Mouse (Mus musculus) T-helper 1 cell (primary cell): ENCODE measurements around the gene Nipbl.

Experiments used
- in situ Hi-C: fragments of 300-600 bp; cut with MboI, MseI; formaldehyde crosslinking; loops from one replicate; pipeline ENCODE4 v1.15.1; 2025; ENCODE audit warnings: high pct_unique_total_duplicates

Gene Nipbl

DNA sequence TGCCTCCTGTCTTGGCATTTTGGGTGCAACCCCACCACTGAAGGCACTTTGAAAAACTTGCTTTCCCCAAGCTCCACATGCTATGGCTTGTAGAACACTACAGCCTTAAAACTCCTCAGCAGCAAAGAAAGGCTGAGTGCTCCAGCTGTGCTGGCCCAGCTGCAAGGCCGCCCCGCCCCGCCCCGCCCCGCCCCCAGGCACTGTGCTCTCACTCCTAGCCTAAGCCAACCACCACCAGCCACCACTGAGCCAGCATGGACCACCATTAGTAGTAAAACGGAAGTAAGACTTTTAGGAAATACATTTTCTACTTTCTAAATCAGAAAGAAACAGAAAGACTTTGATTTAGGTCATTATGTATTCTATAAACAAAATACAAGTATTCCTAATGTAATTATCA, 23.4 kb downstream of the Nipbl start:
- in situ Hi-C loops, result no loop called here

DNA sequence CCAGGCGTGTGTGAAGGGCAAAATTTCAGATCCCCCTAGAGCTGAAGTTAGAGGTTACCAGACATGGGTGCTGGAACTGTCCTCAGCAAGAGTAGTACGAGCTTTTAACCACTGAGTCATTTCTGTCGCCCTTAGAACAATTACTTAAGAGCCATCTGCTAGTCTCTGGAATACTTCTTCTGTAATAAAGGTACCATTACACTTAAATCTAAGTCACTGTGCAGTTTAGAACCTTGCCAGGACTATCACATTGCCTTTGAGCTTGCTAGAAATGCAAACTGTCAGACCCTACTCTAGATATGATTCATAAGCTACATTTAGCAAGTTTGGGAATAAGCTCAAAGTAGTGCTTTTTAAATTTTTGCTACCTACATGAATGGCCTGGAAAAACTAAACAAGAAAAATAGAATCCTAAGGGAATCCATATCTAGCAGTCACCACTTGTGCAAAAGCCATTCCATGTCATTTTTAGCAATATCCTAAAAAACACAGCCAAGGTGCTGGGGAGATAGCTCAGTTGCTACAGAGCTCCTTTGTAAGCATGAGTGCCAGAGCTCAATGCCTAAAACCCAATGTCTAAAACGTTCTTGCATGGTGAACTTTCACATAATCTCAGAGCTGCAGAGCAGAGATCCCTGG, 27.6 kb downstream of the Nipbl start:
- in situ Hi-C loops, result no loop called here

DNA sequence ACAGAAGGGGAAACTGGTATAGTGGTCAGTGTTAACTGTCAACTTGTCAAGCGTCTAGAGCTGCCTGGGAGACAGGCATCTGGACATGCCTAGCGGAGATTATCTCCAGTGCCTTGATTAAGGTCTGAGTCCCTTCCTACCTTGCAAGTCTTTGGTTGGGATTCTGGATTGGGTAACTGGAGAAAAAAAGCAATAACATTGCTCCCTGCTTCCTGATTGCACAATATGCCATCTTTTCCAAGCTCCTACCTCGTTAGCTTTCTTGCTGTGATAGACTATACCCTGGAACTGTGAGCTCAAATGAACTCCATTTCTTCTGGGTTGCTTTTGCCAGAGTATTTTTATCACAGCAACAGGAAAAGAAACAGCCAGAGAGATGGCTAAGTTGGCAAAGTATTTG, 30.9 kb downstream of the Nipbl start:
- in situ Hi-C loops, result no loop called here

DNA sequence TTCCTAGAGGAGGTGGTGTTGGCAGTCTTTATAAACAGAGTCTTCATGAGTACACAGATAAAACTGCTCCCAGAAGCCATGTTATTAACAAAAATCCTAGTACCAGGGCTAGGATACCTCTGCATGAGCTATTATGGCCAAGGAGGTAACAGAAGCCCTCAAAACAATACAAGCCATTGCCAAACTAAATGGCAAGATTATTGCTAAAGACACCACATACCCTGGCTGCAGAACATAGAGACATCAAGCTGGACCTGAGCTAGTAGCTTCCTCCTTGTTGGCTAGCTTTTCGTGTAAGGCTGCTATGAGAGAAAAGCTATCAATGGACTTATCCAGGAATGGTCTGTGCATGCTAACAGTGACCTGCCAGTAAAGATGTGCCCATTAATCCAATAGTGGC, 32.4 kb downstream of the Nipbl start:
- in situ Hi-C loops, result no loop called here

DNA sequence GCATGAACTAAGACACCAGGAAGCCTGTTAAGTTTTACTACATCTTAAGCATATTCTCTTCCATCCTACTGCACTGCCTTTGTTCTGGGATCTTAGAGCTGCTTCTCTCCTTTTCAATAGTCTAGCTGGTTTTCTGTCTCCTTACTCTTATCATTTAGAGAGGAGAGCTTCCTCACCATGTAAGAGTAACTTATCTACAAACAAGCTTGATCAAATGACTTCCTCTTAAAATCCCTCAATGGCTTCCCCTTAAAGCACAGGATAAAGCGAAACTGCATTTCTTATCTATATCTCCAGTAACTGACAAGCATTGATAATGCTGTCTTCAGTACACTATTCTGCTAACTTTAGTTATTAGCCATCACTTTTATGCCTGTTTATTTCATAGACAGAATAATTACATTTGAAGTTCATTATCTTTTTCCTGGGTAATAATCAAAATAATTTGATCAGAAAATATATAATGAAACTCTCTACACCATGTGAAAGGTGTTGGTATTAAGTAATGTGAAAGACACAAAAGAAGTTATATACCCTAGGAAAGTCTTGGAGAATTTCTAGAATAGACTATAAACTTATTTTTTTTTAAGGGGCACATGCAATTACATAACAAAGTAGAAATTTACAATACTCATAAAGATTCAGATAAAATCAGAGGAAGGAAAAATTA, 33.0 kb downstream of the Nipbl start:
- in situ Hi-C loops, result no loop called here

DNA sequence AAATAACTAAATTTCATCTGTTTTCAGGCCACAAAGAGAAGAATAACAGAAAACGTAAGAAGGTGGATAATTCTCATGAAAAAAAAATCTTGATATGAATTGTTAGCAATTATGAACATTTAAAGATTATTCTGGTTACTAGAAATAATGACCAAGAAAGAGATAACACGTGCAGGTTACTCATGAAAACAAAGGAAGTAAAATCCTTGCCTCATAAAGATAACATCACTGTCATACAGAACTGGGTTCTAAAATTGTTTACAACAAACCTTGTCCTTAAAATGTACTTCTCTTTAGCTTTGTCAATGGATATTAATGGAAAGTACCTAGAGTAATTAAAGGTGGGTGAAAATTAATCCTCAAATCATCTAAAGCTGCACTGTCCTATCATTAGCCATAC, 37.2 kb downstream of the Nipbl start:
- in situ Hi-C loops, result no loop called here

DNA sequence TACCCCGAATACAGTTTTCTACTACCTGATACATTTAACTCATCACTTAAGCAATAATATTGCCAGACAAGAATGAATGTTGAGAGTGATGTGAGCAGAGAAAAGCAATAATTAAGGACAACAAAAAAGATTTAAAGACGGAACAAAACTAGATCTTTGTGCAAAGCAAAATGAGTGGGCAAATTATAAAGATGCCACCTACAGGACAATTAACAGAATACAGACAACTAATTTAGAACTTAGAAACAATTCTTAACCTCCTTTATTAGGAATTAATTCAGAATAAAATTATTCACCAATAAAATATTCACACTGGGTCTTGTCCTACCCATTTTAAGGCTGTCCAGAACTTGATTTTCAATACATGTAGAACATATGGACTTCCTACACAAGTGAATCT, 38.0 kb downstream of the Nipbl start:
- in situ Hi-C loops, result no loop called here

DNA sequence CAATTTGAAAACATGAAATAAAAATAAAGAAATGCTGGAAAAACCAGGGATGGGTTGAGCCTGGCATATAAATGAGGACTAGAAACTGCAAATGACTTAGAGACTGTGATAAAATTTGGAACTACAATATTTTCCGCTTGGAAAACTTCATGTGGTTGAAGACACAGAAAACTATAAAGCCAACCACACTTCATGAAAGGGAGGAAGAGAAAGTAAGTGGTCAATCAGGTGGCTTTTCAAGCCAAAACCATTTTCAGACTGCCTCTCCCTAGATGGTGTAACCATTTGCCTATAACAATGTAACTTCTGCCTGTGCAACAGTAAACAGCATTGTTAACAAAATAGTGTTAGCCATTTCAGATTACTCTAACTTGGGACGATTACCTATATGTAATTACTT, 41.7 kb downstream of the Nipbl start:
- in situ Hi-C loops, result no loop called here

DNA sequence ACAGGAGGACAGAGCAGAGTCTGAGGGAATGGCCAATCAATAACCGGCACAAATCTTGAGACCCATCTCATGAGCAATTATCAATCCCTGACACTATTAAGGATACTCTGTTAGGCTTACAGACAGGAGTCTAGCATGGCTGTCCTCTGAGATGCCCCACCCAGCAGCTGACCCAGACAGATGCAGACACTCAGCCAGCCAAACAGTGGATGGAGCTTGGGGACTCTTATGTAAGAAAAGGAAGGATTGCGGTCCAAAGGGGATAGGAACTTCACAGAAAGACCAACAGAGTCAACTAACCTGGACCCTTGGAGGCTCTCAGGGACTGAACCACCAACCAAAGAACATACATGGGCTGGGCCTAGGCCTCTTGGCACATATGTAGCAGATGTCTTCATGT, 42.7 kb downstream of the Nipbl start:
- in situ Hi-C loops, result no loop called here

DNA sequence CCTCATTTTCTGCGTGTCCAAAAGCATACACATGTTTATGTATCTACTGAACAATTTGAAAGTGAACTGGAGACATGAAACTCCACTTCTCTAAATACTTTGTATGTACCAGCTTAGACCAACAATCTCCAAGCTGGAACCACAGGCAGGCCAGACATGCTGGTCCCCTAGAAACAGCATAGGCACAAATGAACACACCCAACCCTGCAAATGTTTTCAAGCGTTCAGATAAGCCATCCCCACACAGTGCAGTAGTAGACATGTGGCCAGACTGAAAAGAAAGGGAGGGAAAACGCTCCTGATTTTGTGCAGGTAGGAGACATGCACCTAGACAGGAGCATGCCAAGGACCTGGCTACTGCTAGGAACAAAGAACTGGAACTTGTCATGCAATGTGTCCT, 52.5 kb downstream of the Nipbl start:
- in situ Hi-C loops, result no loop called here

DNA sequence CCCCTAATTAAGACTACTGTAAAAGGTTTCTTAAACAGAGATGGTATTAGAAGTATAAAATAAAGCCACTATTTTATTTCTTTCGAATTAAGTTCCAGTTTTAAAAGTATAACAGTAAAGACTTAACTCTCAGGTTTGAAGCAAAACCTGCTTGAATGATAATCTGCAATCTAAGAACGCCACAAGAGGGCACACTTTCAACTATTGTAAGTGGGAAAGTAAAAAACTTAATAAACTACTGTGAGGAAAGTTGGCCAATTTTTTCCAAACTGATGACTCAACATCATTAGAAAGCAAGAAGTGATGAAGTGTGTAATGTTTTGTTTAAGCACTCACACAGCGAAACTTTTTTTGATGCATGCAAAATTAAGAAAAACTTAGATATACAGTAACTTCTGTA, 62.0 kb downstream of the Nipbl start:
- in situ Hi-C loops, result loop anchor here (5.0 kb wide), 1 partner anchor 55 kb away; no protein-coding TSS in a partner anchor

DNA sequence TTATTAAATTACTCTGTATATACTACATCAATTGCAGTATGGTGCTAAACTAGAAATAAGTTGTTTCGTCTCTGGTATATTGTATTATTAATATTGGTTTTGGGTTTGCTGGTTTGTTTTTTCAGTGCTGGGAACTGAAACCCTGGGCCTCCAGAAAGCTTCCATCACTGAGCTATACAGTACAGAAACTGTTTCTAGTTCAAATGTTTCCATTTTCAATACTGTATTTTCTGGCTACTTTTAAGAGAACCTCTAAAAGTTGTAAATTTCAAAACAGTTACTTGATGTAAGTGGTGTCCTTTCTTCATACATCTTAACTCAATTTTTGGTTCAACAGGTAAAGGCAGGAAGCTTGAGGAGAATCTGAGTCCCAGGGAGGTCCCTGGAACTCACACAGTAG, 68.6 kb downstream of the Nipbl start:
- in situ Hi-C loops, result no loop called here

DNA sequence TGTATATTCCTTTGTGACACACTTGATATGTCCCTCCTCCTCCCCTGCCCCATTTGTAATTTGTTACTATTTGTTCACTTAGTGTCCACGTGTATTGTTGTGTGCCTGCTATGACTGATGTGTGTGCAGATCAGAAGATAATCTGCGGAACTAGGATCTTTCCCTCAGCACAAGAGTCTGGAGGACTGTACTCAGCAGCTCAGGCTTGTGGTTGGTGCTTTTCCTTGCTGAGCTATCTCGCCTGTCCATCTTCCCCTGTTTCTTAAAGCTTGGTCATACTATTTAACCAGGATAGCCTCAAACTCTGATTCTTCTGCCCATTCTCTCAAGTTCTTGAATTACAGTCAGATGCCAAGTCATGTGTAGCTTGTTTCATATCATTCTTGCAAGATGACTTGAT, 69.5 kb downstream of the Nipbl start:
- in situ Hi-C loops, result no loop called here

DNA sequence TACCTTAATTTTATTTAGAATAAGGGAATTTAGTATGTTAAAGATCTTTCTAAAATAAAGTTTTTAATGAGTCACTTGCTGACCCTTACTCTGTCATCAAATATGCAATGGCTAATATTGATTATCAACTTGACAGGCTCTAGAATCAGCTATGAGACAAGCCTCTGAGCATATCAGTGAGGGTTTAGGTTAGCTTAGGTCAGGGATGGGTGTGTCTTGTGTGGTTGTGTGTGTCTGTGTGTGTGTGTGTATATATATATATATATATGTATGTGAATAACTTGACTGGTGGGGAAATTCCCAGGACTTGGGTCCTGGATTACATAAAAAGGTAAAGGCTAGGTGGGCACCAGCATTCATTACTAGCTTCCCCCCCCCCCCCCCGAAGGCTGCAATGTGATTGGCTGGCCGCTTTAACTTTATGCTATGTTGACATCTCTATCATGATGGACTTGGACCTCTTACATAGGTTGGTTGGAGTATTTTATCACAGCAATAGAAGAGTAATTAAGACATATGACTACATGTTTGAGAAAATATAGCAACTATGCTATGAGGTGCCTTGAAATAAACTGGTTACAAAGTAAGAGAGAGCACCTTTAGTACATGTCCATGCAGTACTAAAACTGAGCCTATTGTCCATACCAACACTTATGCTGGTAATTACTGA, 97.0 kb downstream of the Nipbl start:
- in situ Hi-C loops, result no loop called here

DNA sequence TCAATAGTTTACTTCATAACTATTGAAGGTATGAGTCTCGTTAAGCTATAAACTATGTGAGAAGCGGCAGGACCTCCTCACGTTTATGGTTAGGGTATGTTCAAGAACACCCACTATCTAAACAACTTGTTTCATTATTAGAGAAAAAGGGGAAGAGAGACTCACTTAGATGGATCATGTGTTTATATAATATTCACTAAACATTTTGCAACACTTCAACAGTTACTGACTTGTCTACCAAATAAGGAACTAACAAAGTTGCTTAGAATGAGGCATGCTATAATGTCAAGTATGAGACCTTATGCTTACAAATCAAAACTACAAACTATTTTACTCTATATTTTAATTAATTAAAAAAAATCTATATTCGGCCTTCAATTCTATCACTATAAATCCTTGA, 103.7 kb downstream of the Nipbl start:
- in situ Hi-C loops, result no loop called here

DNA sequence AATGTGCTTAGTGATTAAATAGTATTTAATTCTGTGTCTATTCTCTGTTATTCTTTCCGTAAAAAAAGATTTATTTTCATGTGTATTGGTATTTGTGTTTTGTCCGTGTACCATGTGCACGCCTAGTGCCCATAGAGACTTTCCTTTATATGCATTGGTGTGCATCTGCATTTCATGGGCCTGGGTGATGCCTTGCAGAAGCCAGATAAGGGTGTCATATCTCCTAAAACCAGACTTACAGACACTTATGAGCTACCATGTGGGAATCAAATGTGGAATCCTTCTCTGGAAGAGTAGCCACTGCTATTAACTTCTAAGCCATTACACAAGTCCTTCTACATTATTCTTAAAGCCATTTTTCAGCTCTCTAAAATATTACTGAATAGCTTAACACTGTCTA, 112.7 kb downstream of the Nipbl start:
- in situ Hi-C loops, result loop anchor here (5.0 kb wide), 1 partner anchor 209 kb away; no protein-coding TSS in a partner anchor

DNA sequence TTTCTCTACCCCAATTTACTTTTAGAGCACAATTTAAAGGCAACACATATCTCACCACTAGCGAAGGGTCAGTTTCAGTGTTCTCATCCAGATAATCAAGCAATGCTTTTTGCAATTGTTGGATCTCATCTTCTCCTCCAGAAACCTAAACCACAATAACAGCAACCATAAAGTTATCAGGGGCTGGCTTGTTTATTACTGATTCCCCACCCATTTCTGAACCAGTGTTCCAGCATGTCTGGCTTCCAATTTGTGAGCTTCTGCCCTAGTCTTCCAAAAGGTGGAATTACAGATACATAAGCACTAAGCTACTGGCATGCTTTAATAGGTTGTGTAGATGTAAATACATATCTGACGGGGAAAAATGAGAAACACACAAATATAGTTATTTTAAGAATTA, 118.6 kb downstream of the Nipbl start:
- in situ Hi-C loops, result no loop called here

DNA sequence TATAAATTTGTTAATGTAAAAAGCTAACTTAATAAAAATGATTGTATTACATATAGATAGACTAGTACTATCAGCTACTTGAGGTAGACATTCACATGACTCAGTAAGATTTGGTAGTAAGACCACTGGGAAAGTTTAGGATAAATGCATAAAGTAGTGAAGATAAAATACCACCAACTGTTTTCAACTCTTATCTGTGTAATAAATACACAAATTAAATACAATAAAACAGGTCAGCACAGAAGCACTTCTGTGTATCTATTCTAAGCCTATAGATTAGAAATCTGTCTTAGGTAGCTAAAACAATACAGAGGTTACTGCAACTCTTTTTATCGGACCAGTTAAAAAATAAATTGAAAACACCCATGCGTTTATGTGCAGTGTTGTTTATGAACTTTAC, 119.4 kb downstream of the Nipbl start:
- in situ Hi-C loops, result no loop called here

DNA sequence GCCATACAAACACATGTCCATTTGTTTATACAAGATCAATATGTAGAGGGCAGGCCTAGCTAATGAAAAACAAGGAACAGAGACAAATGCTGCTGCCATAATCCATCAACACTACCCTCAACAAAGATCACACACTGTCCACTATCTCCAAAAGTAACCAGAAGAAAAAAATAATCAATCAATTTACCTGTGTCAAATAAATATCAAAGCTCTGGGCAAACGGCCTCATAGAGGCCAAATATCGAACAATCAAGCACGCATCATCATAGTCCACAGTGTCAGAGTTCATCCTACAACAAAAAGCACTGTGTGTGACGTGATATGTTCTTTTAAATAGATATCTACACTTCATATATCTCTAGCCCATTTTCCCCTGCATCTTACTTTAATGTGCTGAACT, 120.2 kb downstream of the Nipbl start:
- in situ Hi-C loops, result no loop called here

DNA sequence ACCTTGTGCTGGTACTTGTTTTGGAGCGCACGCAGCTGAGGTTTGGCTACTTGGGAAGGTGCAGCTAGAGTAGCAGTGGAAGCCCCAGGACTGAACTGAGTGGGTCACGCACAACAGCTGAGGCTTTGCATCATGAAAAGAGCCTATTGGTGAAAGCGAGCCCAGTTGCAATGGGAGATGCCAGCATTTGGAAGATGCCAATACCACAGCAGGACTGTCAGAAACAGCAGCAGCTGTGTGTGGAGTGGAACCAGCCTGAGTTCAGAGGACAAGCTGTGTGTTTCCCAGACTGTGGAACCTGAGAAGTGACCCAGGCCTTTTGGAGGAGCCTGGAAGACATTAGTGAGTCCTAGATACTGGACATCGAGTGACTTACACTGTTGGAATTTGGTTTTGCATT, 122.8 kb downstream of the Nipbl start:
- in situ Hi-C loops, result no loop called here

DNA sequence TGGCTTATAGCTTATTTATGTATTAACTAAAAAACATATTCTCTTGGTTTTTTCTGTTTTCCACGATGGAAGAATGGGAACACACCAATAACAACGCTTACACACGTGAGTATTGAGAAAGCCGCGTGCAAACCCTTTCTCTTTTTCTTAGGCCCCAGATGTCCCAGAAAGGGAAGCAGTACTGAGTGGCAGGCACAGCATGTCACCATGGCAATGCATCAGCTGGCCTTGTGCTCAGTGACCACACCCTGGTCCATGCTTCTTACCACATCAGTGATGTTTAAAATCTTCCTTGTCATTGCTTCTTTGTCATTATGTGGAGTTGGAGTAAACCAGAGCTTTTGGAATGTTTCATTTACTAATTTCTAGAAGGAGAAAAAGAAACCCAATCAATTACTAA, 125.1 kb downstream of the Nipbl start:
- in situ Hi-C loops, result no loop called here

DNA sequence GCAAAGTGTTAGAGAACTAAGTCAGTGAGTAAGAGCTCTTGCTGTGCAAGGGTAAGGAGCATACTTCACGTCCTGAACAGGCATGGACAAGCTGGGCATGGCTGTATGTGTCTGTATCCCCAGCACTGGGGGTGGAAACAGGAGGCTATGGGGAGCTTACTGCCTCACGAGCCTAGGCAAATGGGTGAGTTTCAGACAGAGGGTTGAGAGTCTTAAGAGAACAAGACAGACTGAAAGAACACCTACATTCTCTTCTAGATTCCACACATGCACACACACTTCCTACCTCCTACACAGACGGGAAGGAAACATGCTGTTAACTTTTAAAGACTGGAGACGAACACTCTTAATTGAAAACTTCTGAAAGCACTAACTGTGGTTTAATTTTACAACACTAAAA, 126.9 kb downstream of the Nipbl start:
- in situ Hi-C loops, result no loop called here

DNA sequence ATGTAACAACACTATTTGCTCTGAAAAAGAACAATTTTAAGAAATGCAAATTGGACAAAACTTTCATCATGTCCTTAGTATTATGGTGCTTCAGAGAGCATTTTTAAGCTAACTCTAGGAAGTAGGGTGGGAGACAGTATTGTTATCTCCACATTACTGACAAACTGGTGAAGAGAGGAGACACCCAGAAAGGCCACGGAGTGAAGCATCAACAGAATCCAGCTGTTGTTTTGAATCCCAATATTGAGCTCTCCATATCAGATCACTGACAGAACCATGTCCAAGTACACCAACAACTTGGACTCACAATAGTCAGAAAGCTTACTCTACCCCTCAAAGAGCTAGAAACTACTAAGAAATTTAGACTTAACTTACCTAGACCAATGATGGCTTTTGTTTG, 138.8 kb downstream of the Nipbl start:
- in situ Hi-C loops, result no loop called here
